Mouse (Mus musculus) intestine, embryonic 16.5 days (tissue): ENCODE results near the gene Rpl3l. TPM values are rescaled to one million over a fixed set of nuclear protein-coding genes. Genes with fewer than 3 reads are reported as not detected.

Experiments used
- ATAC-seq: fragments of 200-750 bp; cut with Nextera tagmentation; 2 replicates; pipeline ENCODE4 v1.8.0; 2017; ENCODE audit warnings: moderate TSS enrichment, moderate library complexity
- H3K27ac ChIP-seq: fragments of 300-500 bp; sonication (generic); 2 replicates; pipeline ENCODE4 v1.5.1; 2014; ENCODE audit warnings: mild to moderate bottlenecking, low read length
- H3K27me3 ChIP-seq: fragments of 300-500 bp; sonication (generic); replicated peaks from 2 replicates; pipeline ENCODE4 v1.6.1; 2014; ENCODE audit warnings: low read length, control low read depth, mixed read lengths; ENCODE audit not compliant: control insufficient read depth, insufficient read depth
- H3K36me3 ChIP-seq: fragments of 300-500 bp; sonication (generic); 2 replicates; pipeline ENCODE4 v1.6.1; 2014; ENCODE audit warnings: low read length, control low read depth; ENCODE audit not compliant: control insufficient read depth, insufficient read depth
- H3K4me1 ChIP-seq: fragments of 300-500 bp; sonication (generic); 2 replicates; pipeline ENCODE4 v1.6.1; 2014; ENCODE audit warnings: low read length, control low read depth, mixed read lengths; ENCODE audit not compliant: control insufficient read depth, insufficient read depth
- H3K4me2 ChIP-seq: fragments of 300-500 bp; sonication (generic); 2 replicates; pipeline ENCODE4 v1.6.1; 2014; ENCODE audit warnings: low read depth, low read length, control low read depth
- H3K4me3 ChIP-seq: fragments of 300-500 bp; sonication (generic); 2 replicates; pipeline ENCODE4 v1.5.1; 2014; ENCODE audit warnings: mild to moderate bottlenecking, low read length
- H3K9ac ChIP-seq: fragments of 300-500 bp; sonication (generic); 2 replicates; pipeline ENCODE4 v1.6.1; 2014; ENCODE audit warnings: low read depth, low read length
- H3K9me3 ChIP-seq: fragments of 300-500 bp; sonication (generic); 2 replicates; pipeline ENCODE4 v1.6.1; 2016; ENCODE audit warnings: low read length, control low read depth; ENCODE audit not compliant: control insufficient read depth
- WGBS: fragments of 180-500 bp; shearing (Covaris S2); extraction: QIAGEN DNeasy Blood & Tissue Kit; methylation state at CpG from one replicate; pipeline ENCODE4 v1.1.7; 2014; 5-methylcytosine and 5-hydroxymethylcytosine counted together
- polyA plus RNA-seq: library from polyadenylated mRNA; unstranded; fragments of >200 nt; fragmentation: Nextera tagmentation; extraction: Ambion mirVana; gene quantifications from 2 replicates; pipeline ENCODE4 v1.2.1, GENCODE M21; 2015

The Rpl3l gene
- polyA plus RNA-seq, 1 experiment from 2014 or later: not detected

DNA sequence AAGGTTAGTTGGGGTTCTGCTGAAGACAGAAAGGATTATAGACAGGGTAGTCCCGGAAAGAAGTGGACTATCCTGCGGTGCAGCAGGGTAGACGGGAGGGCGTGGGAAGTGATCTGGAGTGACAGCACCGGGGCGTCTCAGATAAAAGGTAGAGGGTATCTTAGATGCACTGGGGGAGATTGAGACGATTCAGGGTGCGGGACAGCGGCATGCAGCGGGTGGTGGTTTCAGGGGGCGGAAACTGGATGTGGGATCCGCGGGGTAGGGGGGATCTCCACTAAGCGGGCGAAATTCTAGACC lies 3.8 kb upstream of the Rpl3l start:
- peaks cover 16% of the 10 kb centered on the region for H3K4me1 ChIP-seq
- WGBS: 1% methylated on average over 15 of the region's 15 CpGs
- H3K4me2 ChIP-seq: peak overlapping the region; percentile 58
- peak; percentile 16; the same call in 1 of the 2 replicates for ATAC-seq
- peak overlapping the region; percentile 89 for H3K9ac ChIP-seq
- peaks cover 7% of the 10 kb centered on the region for H3K36me3 ChIP-seq
- peak overlapping the region; percentile 90 for H3K27ac ChIP-seq
- no peaks in the 10 kb centered on the region for H3K9me3 ChIP-seq
- no peaks in the 10 kb centered on the region for H3K27me3 ChIP-seq
- H3K4me3 ChIP-seq: peak overlapping the region; percentile 89

GRCm38 (mm10) chr17:24724184-24724583 lies 3.4 kb upstream of the Rpl3l start, which contains the start of gene Ndufb10:
Gene Ndufb10 (minus strand): TSS chr17:24724478.
- H3K4me3 ChIP-seq: peak within 1 kb of the TSS; percentile 89
- peak within 1 kb of the TSS; percentile 58 for H3K4me2 ChIP-seq
- ATAC-seq: peak; percentile 74
- H3K9me3 ChIP-seq: no peaks in the 10 kb centered on the region
- peaks cover 7% of the 10 kb centered on the region for H3K36me3 ChIP-seq
- no peaks in the 10 kb centered on the region for H3K27me3 ChIP-seq
- peak within 1 kb of the TSS; percentile 89 for H3K9ac ChIP-seq
- WGBS: 0% methylated on average over 30 of the region's 30 CpGs
- H3K4me1 ChIP-seq: peaks cover 14% of the 10 kb centered on the region
- H3K27ac ChIP-seq: peak within 1 kb of the TSS; percentile 90

GRCm38 (mm10) chr17:24725637-24726390 lies 1.8 kb upstream of the Rpl3l start:
- Histone ChIP-seq H3K27ac (no peak overlapping the region), H3K9me3 (no peaks in the 10 kb centered on the region), H3K36me3 (peaks cover 7% of the 10 kb centered on the region), H3K27me3 (no peaks in the 10 kb centered on the region), H3K4me3 (no peak overlapping the region), H3K9ac (no peak overlapping the region), H3K4me1 (peaks cover 14% of the 10 kb centered on the region), H3K4me2 (no peak overlapping the region)
- no peak for ATAC-seq
- 71% methylated on average over 3 of the region's 3 CpGs for WGBS

- Histone ChIP-seq H3K4me3 (no peak overlapping the region), H3K9ac (no peak overlapping the region), H3K9me3 (no peaks in the 10 kb centered on the region), H3K27ac (no peak overlapping the region), H3K27me3 (no peaks in the 10 kb centered on the region), H3K36me3 (no peaks in the 10 kb centered on the region), H3K4me2 (no peak overlapping the region), H3K4me1 (peaks cover 1% of the 10 kb centered on the region; the same call in 1 of the 2 replicates)
- ATAC-seq: no peak
- 68% methylated on average over 17 of the region's 17 CpGs for WGBS
Measured at GRCm38 (mm10) chr17:24728184-24728583, 564 bp downstream of the Rpl3l start.

- Histone ChIP-seq H3K9me3 (no peaks in the 10 kb centered on the region), H3K4me1 (no peaks in the 10 kb centered on the region), H3K36me3 (no peaks in the 10 kb centered on the region), H3K27ac (no peak overlapping the region), H3K27me3 (no peaks in the 10 kb centered on the region), H3K4me3 (no peak overlapping the region), H3K4me2 (no peak overlapping the region), H3K9ac (no peak overlapping the region)
- 58% methylated on average over 6 of the region's 6 CpGs for WGBS
- ATAC-seq: no peak
Measured at GRCm38 (mm10) chr17:24729067-24729466, 1.4 kb downstream of the Rpl3l start.

GRCm38 (mm10) chr17:24730787-24731186 lies 3.2 kb downstream of the Rpl3l start:
- H3K9me3 ChIP-seq: no peaks in the 10 kb centered on the region
- no peak overlapping the region for H3K4me3 ChIP-seq
- WGBS: 82% methylated on average over 14 of the region's 14 CpGs
- ATAC-seq: no peak
- no peaks in the 10 kb centered on the region for H3K27me3 ChIP-seq
- H3K9ac ChIP-seq: no peak overlapping the region
- H3K36me3 ChIP-seq: no peaks in the 10 kb centered on the region
- H3K4me1 ChIP-seq: peaks cover 1% of the 10 kb centered on the region; the same call in 1 of the 2 replicates
- H3K4me2 ChIP-seq: no peak overlapping the region
- no peak overlapping the region for H3K27ac ChIP-seq

GRCm38 (mm10) chr17:24732233-24732935 lies 4.8 kb downstream of the Rpl3l start:
- Histone ChIP-seq H3K27me3 (no peaks in the 10 kb centered on the region), H3K4me1 (peaks cover 9% of the 10 kb centered on the region), H3K4me2 (no peak overlapping the region), H3K27ac (no peak overlapping the region), H3K4me3 (no peak overlapping the region), H3K36me3 (no peaks in the 10 kb centered on the region), H3K9ac (0 out of 2 replicates have a peak overlapping the region, but pooled peaks have one; percentile 44), H3K9me3 (no peaks in the 10 kb centered on the region)
- ATAC-seq: no peak
- 81% methylated on average over 12 of the region's 12 CpGs for WGBS

DNA sequence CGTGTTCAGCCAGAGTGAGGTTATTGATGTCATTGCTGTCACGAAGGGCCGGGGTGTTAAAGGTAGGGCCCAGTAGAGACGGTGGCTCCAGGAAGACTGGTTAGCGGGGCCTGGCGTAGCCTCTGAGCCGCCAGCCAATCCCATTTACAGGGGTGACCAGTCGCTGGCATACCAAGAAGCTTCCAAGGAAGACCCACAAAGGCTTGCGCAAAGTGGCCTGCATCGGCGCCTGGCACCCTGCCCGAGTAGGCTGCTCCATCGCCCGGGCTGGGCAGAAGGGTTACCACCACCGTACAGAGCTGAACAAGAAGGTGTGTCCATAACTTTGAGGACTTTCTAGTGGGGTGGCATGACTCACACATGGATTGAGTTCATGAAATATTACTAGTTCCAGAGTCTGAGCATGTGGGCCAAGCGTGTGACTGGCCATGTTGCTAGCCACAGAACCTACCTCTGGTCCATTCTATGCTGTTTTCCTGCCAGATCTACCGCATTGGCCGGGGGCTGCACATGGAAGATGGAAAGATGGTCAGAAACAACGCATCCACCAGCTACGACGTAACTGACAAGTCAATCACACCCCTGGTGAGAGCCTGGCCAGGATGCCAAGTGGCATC lies 5.9 kb downstream of the Rpl3l start:
- no peaks in the 10 kb centered on the region for H3K27me3 ChIP-seq
- no peaks in the 10 kb centered on the region for H3K9me3 ChIP-seq
- no peak overlapping the region for H3K4me3 ChIP-seq
- H3K4me1 ChIP-seq: peaks cover 18% of the 10 kb centered on the region
- ATAC-seq: no peak
- H3K9ac ChIP-seq: no peak overlapping the region
- no peak overlapping the region for H3K27ac ChIP-seq
- no peak overlapping the region for H3K4me2 ChIP-seq
- H3K36me3 ChIP-seq: no peaks in the 10 kb centered on the region
- WGBS: 90% methylated on average over 21 of the region's 21 CpGs

GRCm38 (mm10) chr17:24734513-24734912 lies 6.9 kb downstream of the Rpl3l start:
- Histone ChIP-seq H3K4me3 (no peak overlapping the region), H3K27me3 (no peaks in the 10 kb centered on the region), H3K4me2 (no peak overlapping the region), H3K36me3 (no peaks in the 10 kb centered on the region), H3K9me3 (no peaks in the 10 kb centered on the region), H3K9ac (no peak overlapping the region), H3K4me1 (peaks cover 18% of the 10 kb centered on the region), H3K27ac (no peak overlapping the region)
- 83% methylated on average over 1 of the region's 1 CpGs for WGBS
- no peak for ATAC-seq
